Mouse (Mus musculus): ENCODE data around the gene Camk2d. TPM values are rescaled to one million over a fixed set of nuclear protein-coding genes. Genes with fewer than 3 reads are reported as not detected.
A peak's percentile ranks its signal among the peaks of the same experiment; 100 is the strongest.

The Camk2d gene
- polyA plus RNA-seq, 1 experiment: 316 TPM

DNA sequence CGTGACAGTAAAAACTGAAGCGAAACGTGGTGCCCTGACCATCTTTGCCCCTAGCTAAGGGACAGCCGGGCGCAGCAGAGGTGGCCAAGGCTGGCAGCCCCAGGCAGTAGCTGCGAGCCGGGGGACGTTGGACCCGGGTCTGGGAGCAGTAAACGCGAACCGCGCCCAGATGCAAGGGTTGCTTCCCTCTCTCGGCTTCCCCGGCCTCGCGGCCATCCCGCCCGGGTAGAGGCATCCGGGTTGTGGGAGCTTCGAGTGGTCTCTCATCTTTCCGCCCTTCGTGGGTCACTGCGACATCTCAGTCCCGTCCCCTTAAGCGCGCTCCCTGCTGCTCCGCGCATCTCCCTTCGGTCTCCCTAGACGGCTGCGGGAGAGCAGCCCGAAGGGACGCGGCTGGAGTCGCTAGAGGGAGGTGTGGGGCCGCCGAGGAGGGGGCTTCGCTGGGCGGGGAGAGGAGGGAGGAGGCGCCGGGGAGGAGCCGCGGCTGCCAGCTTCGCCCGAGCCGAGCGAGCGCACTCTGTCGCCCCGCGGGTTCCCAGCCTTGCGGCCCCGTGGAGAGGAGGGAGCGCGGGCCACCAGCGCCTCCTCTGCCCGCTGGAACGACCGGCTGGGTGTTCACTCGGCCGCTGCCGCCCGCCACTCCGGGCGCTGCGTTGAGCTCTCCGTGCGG, 524 bp downstream of the Camk2d start:
- Histone ChIP-seq H3K27ac (ENCODE audit: insufficient read depth, low read depth, low read length) (peak overlapping the region; percentile 84), H3K4me1 (ENCODE audit: control insufficient read depth, insufficient read depth, low read length) (no peaks in the 10 kb centered on the region), H3K4me3 (ENCODE audit: insufficient read depth, low read depth, low read length) (peak overlapping the region; percentile 85)
- TF ChIP-seq CTCF (IDR thresholded peaks at IDR 0.05; ENCODE audit: insufficient read depth, low read depth, low read length) (peak; percentile 60), POLR2A (IDR thresholded peaks at IDR 0.05; ENCODE audit: insufficient read depth, low read depth, low read length) (peak; percentile 75)
- under 1% methylated on average over 64 of the region's 69 CpGs for WGBS

DNA sequence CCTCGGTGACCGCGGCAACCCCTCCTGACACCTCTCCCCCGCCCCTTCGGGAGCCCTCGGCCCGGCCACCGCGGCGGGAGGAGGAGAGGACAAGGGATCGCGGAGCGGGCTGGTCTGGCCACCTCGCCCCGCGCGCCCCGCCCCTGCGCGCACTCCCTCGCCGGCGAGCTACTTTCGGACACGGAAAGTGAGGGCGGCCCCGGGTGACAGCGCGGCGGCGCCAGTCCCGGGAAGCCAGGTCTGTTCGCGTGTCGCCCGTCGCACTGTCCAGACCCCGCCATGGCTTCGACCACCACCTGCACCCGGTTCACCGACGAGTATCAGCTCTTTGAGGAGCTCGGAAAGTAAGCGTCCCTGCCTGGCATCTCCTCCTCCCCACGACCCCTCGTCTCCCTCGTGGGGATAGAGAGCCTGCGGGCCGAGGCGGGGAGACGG, 1.1 kb downstream of the Camk2d start:
- H3K27ac ChIP-seq (ENCODE audit: insufficient read depth, low read depth, low read length): peak overlapping the region; percentile 84
- H3K4me1 ChIP-seq (ENCODE audit: control insufficient read depth, insufficient read depth, low read length): peaks cover 1% of the 10 kb centered on the region; the same call in 1 of the 2 replicates
- TF ChIP-seq CTCF (IDR thresholded peaks at IDR 0.05; ENCODE audit: insufficient read depth, low read depth, low read length) (no peak), POLR2A (IDR thresholded peaks at IDR 0.05; ENCODE audit: insufficient read depth, low read depth, low read length) (0 out of 2 replicates have a peak, but pooled peaks have one; percentile 12)
- under 1% methylated on average over 51 of the region's 51 CpGs for WGBS
- peak overlapping the region; percentile 85 for H3K4me3 ChIP-seq (ENCODE audit: insufficient read depth, low read depth, low read length)

DNA sequence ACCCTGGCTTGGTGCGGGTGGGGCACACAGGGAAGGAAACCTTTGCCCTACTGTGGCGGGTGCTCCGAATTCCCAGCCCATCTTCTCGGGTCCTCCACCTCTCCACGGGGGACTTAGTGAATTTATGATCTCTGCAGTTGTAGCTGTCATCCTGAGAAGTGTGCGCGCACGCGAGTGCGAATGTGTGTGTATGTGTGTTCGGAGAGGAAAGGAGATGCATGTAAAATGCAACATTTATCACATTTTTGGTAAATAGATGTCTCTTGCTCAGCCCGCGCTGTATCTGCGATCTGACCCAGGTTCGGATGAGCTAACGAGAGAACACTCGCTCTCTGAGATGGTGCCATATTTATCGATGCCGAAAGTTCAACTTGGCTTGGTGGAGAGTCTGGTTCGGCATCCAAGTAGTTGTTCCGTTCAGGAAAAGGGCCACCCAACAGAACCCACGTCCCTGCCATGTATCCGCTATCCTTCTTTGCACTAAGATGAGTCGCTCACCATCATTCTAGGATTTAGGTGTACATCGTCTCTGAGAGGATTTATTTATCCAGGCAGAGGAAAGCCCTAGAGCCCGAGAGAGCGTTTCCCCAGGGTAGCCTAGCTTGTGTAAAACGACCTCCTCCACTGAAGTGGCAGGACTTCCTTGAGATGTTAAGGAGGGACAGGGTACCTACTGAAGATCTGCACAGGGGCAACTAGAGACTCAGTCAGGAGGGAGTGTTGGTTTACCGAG, 1.7 kb downstream of the Camk2d start:
- H3K4me3 ChIP-seq (ENCODE audit: insufficient read depth, low read depth, low read length): peak overlapping the region; percentile 85
- TF ChIP-seq POLR2A (IDR thresholded peaks at IDR 0.05; ENCODE audit: insufficient read depth, low read depth, low read length) (no peak), CTCF (IDR thresholded peaks at IDR 0.05; ENCODE audit: insufficient read depth, low read depth, low read length) (no peak)
- WGBS: under 1% methylated on average over 29 of the region's 29 CpGs
- peak overlapping the region; percentile 84 for H3K27ac ChIP-seq (ENCODE audit: insufficient read depth, low read depth, low read length)
- H3K4me1 ChIP-seq (ENCODE audit: control insufficient read depth, insufficient read depth, low read length): peaks cover 4% of the 10 kb centered on the region; the same call in 1 of the 2 replicates

DNA sequence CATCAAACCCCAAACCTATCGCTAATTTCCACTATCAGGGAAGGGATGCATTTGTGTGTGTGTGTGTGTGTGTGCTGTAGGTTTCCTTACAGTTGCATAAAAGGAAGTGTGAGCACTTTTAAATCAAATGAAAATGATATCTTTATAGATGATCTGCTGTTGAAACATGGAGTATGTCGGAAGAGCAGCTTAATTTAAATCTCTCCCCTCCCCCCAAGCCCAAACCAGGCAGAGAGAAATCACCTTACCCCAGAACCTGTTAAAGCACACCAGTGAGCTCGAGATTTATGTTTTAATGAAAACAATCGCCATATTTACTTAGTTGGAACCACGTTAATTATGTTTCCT, 2.2 kb downstream of the Camk2d start:
- peak overlapping the region; percentile 85 for H3K4me3 ChIP-seq (ENCODE audit: insufficient read depth, low read depth, low read length)
- H3K27ac ChIP-seq (ENCODE audit: insufficient read depth, low read depth, low read length): peak overlapping the region; percentile 84
- 2% methylated on average over 5 of the region's 5 CpGs for WGBS
- H3K4me1 ChIP-seq (ENCODE audit: control insufficient read depth, insufficient read depth, low read length): peaks cover 5% of the 10 kb centered on the region; the same call in 1 of the 2 replicates
- TF ChIP-seq CTCF (IDR thresholded peaks at IDR 0.05; ENCODE audit: insufficient read depth, low read depth, low read length) (no peak), POLR2A (IDR thresholded peaks at IDR 0.05; ENCODE audit: insufficient read depth, low read depth, low read length) (no peak)

DNA sequence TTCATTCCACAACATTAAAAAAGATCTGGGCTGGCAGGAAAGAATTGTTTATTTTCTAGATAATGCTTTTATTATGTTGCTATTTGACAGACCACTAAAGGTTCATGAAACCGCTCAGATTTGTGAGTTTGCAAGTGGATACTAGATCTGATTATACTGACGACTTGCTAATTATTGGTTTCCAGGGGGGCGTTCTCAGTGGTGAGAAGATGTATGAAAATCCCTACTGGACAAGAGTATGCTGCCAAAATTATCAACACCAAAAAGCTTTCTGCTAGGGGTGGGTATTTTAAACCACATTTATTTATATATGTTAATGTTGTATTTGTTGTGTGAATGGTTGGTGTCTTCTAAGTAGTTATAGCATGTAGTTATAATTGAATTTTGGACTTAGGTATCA, 2.8 kb downstream of the Camk2d start:
- H3K27ac ChIP-seq (ENCODE audit: insufficient read depth, low read depth, low read length): no peak overlapping the region
- 18% methylated on average over 3 of the region's 3 CpGs for WGBS
- TF ChIP-seq CTCF (IDR thresholded peaks at IDR 0.05; ENCODE audit: insufficient read depth, low read depth, low read length) (no peak), POLR2A (IDR thresholded peaks at IDR 0.05; ENCODE audit: insufficient read depth, low read depth, low read length) (no peak)
- no peak overlapping the region for H3K4me3 ChIP-seq (ENCODE audit: insufficient read depth, low read depth, low read length)
- H3K4me1 ChIP-seq (ENCODE audit: control insufficient read depth, insufficient read depth, low read length): peaks cover 5% of the 10 kb centered on the region; the same call in 1 of the 2 replicates

DNA sequence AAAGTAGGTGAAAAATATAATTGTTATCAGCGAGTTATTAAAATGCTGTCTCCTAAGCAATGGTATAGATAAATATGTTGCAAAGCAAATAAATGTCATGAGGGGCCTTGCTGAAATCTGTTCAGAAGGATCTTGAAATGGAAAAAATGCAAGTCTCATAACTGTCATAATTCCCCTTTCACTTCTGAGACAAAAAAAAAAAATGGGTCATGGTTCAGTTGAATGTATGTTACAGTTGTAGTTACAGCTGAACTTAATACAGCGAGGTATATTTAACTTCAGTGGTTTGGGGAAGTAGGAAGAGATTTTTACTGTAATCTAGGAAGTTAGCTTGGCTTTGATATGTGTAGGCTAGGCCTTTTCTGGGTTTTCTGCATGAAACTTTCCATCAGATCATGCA, 3.2 kb downstream of the Camk2d start:
- WGBS: 60% methylated on average over 2 of the region's 2 CpGs
- Histone ChIP-seq H3K4me1 (ENCODE audit: control insufficient read depth, insufficient read depth, low read length) (peaks cover 7% of the 10 kb centered on the region; the same call in 1 of the 2 replicates), H3K4me3 (ENCODE audit: insufficient read depth, low read depth, low read length) (no peak overlapping the region), H3K27ac (ENCODE audit: insufficient read depth, low read depth, low read length) (no peak overlapping the region)
- TF ChIP-seq CTCF (IDR thresholded peaks at IDR 0.05; ENCODE audit: insufficient read depth, low read depth, low read length) (no peak), POLR2A (IDR thresholded peaks at IDR 0.05; ENCODE audit: insufficient read depth, low read depth, low read length) (no peak)

DNA sequence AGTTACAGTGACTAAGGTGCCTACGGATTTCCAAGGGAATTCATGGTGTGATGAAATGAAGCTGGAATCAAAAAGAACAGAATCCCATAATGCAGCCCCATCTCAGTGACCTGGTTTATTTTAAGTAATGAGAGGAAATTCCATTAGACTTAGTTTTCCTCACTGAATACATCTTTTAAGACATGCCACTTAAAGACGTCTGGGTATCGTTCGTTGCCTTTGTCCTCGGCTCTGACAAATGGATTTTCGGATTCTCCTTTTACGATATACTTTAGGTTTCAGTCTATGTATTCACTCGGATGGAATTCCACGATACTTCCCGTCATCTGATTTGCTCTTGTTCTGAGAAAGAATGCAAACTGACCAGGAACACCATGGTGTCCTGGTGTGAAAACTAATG, 3.8 kb downstream of the Camk2d start:
- no peak overlapping the region for H3K4me3 ChIP-seq (ENCODE audit: insufficient read depth, low read depth, low read length)
- H3K4me1 ChIP-seq (ENCODE audit: control insufficient read depth, insufficient read depth, low read length): peaks cover 7% of the 10 kb centered on the region; the same call in 1 of the 2 replicates
- H3K27ac ChIP-seq (ENCODE audit: insufficient read depth, low read depth, low read length): peak overlapping the region; percentile 26; the same call in 1 of the 2 replicates
- TF ChIP-seq CTCF (IDR thresholded peaks at IDR 0.05; ENCODE audit: insufficient read depth, low read depth, low read length) (no peak), POLR2A (IDR thresholded peaks at IDR 0.05; ENCODE audit: insufficient read depth, low read depth, low read length) (no peak)
- WGBS: 59% methylated on average over 10 of the region's 10 CpGs

DNA sequence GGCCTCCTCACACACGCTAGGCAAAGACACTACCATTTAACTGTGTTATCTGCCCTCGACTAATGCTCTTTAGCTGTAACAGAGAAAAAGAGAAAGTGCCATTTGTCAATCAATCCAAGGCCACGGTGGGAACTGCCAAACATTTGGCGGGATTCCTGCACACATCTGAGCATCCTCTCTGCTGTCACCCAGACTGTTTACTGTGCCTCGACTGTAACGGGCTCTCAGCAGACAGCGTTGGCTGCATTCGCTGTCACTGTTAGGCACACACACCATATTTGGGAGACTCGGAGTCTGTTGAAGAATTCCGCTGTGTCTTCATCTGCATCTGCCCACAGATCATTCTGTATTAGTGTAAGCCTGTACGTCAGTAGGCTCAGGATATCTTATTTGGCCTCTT, 6.7 kb downstream of the Camk2d start:
- WGBS: 52% methylated on average over 11 of the region's 11 CpGs
- peak overlapping the region; percentile 10; the same call in 1 of the 2 replicates for H3K4me3 ChIP-seq (ENCODE audit: insufficient read depth, low read depth, low read length)
- H3K4me1 ChIP-seq (ENCODE audit: control insufficient read depth, insufficient read depth, low read length): peaks cover 7% of the 10 kb centered on the region; the same call in 1 of the 2 replicates
- TF ChIP-seq POLR2A (IDR thresholded peaks at IDR 0.05; ENCODE audit: insufficient read depth, low read depth, low read length): no peak
- no peak for TF ChIP-seq CTCF (IDR thresholded peaks at IDR 0.05; ENCODE audit: insufficient read depth, low read depth, low read length)
- no peak overlapping the region for H3K27ac ChIP-seq (ENCODE audit: insufficient read depth, low read depth, low read length)

Data from olfactory bulb, adult 2 months (tissue).